Mouse (Mus musculus) bone marrow, adult 2 months (tissue): ENCODE measurements around the gene Zfp622.

ENCODE experiments used
- CTCF ChIP-seq: fragments of 200-500 bp; IDR thresholded peaks from 2 replicates; pipeline ENCODE4 v1.5.1; 2011; ENCODE audit warnings: low read length, control low read depth; ENCODE audit not compliant: control insufficient read depth, insufficient read depth
- POLR2A ChIP-seq: fragments of 200-500 bp; IDR thresholded peaks from 2 replicates; pipeline ENCODE4 v1.6.1; 2011; ENCODE audit warnings: low read depth, mild to moderate bottlenecking, control low read depth, low read length, borderline replicate concordance; ENCODE audit not compliant: control insufficient read depth

DNA sequence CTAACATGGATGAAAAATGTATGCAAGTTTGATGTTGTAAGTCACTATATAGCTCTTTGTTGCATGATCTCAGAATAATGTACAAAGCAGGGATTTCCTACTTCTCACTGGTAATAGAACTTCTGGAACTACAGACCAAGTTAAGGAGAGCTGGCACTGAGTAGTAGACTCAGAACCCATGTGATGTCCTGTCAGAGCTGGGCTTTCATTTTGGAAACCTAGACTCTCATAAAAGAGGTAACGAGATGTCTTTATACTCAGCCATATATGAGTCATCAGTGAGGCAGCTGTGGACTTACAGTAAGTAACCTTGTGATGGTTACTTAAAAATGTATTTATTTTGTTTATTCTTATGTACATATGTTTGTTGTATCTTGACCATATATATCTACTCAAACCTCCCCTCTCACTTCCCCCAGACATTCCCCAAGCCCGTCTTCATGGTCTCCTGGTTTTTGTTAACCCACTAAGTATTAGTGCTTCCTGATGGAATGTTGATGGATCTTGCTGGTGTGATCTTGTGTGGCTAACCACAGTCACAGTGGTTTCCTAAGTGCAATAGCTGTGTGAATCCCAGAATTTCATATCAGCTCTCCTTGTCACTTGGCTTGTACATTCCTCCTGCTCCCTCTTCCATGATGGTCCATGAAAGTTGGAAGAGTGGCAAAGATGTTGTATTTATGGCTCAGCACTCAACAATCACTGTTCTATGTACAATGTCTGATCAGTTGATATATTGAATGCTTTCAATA is 57.2 kb downstream of the Zfp622 start:
- TF ChIP-seq CTCF, result no peak
- TF ChIP-seq POLR2A, result no peak
